Mouse (Mus musculus): ENCODE measurements around the gene Ctnna3. TPM values are rescaled to one million over a fixed set of nuclear protein-coding genes. Genes with fewer than 3 reads are reported as not detected.

The Ctnna3 gene
- total RNA-seq, 2 experiments from 2014 or later, result 1.8 to 2.0 TPM

GRCm38 (mm10) chr10:63880462-63880903 is 450.6 kb downstream of the Ctnna3 start:
- no peak for TF ChIP-seq CTCF (conservative IDR thresholded peaks at IDR 0.05)
- Histone ChIP-seq H3K27ac (0 out of 2 replicates have a peak overlapping the region, but pooled peaks have one; percentile 7), H3K4me3 (no peak overlapping the region; the same call in 1 of the 2 replicates)
- DNase-seq (ENCODE audit: low spot score in 2 of 2), result peak; percentile 23 to 32

- TF ChIP-seq CTCF (conservative IDR thresholded peaks at IDR 0.05), result no peak
- no peak for DNase-seq (ENCODE audit: low spot score in 2 of 2)
- Histone ChIP-seq H3K4me3 (peak overlapping the region; percentile 48), H3K27ac (no peak overlapping the region)
Measured at GRCm38 (mm10) chr10:63886449-63887088, 456.7 kb downstream of the Ctnna3 start.

- TF ChIP-seq CTCF (conservative IDR thresholded peaks at IDR 0.05), result no peak
- Histone ChIP-seq H3K4me3 (no peak overlapping the region), H3K27ac (no peak overlapping the region)
- no peak for DNase-seq (ENCODE audit: low spot score in 2 of 2)
Measured at GRCm38 (mm10) chr10:63894612-63895011, 464.7 kb downstream of the Ctnna3 start.

- H3K4me3 ChIP-seq, result no peak overlapping the region
- no peak for DNase-seq (ENCODE audit: low spot score in 2 of 2)
- H3K27ac ChIP-seq, result no peak overlapping the region
- TF ChIP-seq CTCF (conservative IDR thresholded peaks at IDR 0.05), result no peak
Measured at GRCm38 (mm10) chr10:63899891-63900290, 470.0 kb downstream of the Ctnna3 start.

GRCm38 (mm10) chr10:63908878-63909277 is 479.0 kb downstream of the Ctnna3 start:
- H3K4me3 ChIP-seq, result no peak overlapping the region
- DNase-seq (ENCODE audit: low spot score in 2 of 2), result no peak
- H3K27ac ChIP-seq, result no peak overlapping the region
- no peak for TF ChIP-seq CTCF (conservative IDR thresholded peaks at IDR 0.05)

GRCm38 (mm10) chr10:63927334-63927733 is 497.4 kb downstream of the Ctnna3 start, which contains the start of gene Gm10118:
Gm10118 (minus strand) TSS chr10:63927434.
- Histone ChIP-seq H3K4me3 (no peak within 1 kb of the TSS), H3K27ac (no peak within 1 kb of the TSS)
- DNase-seq (ENCODE audit: low spot score in 2 of 2), result no peak
- no peak for TF ChIP-seq CTCF (conservative IDR thresholded peaks at IDR 0.05)

GRCm38 (mm10) chr10:63933946-63934345 is 504.0 kb downstream of the Ctnna3 start:
- Histone ChIP-seq H3K27ac (no peak overlapping the region), H3K4me3 (no peak overlapping the region)
- DNase-seq (ENCODE audit: low spot score in 2 of 2), result no peak
- no peak for TF ChIP-seq CTCF (conservative IDR thresholded peaks at IDR 0.05)

- H3K27ac ChIP-seq, result no peak overlapping the region
- DNase-seq (ENCODE audit: low spot score in 2 of 2), result no peak
- no peak for TF ChIP-seq CTCF (conservative IDR thresholded peaks at IDR 0.05)
Measured at GRCm38 (mm10) chr10:63945534-63945933, 515.6 kb downstream of the Ctnna3 start.

GRCm38 (mm10) chr10:63947266-63947665 is 517.4 kb downstream of the Ctnna3 start:
- Histone ChIP-seq H3K27ac (no peak overlapping the region), H3K4me3 (no peak overlapping the region)
- TF ChIP-seq CTCF (conservative IDR thresholded peaks at IDR 0.05), result no peak
- DNase-seq (ENCODE audit: low spot score in 2 of 2), result peak in 1 of 2 experiments; percentile 16

More at GRCm38 (mm10) chr10:63945534-63945933, 515.6 kb downstream of the Ctnna3 start:
- no peak overlapping the region for H3K4me3 ChIP-seq

GRCm38 (mm10) chr10:63950867-63951266 is 521.0 kb downstream of the Ctnna3 start:
- Histone ChIP-seq H3K27ac (no peak overlapping the region), H3K4me3 (no peak overlapping the region)
- TF ChIP-seq CTCF (conservative IDR thresholded peaks at IDR 0.05), result no peak
- DNase-seq (ENCODE audit: low spot score in 2 of 2), result no peak

GRCm38 (mm10) chr10:63951481-63951880 is 521.6 kb downstream of the Ctnna3 start:
- no peak for TF ChIP-seq CTCF (conservative IDR thresholded peaks at IDR 0.05)
- DNase-seq (ENCODE audit: low spot score in 2 of 2), result no peak
- Histone ChIP-seq H3K27ac (no peak overlapping the region), H3K4me3 (no peak overlapping the region)

GRCm38 (mm10) chr10:63954308-63954930 is 524.5 kb downstream of the Ctnna3 start:
- no peak for TF ChIP-seq CTCF (conservative IDR thresholded peaks at IDR 0.05)
- no peak overlapping the region for H3K27ac ChIP-seq
- no peak for DNase-seq (ENCODE audit: low spot score in 2 of 2)
- no peak overlapping the region for H3K4me3 ChIP-seq

GRCm38 (mm10) chr10:63972300-63972699 is 542.4 kb downstream of the Ctnna3 start:
- no peak for DNase-seq (ENCODE audit: low spot score in 2 of 2)
- TF ChIP-seq CTCF (conservative IDR thresholded peaks at IDR 0.05), result no peak
- Histone ChIP-seq H3K4me3 (no peak overlapping the region), H3K27ac (no peak overlapping the region)

- H3K4me3 ChIP-seq, result peak overlapping the region; percentile 39
Measured at GRCm38 (mm10) chr10:63978101-63978500, 548.2 kb downstream of the Ctnna3 start.

More at GRCm38 (mm10) chr10:63978101-63978500, 548.2 kb downstream of the Ctnna3 start:
- H3K27ac ChIP-seq, result peak overlapping the region; percentile 18; the same call in 1 of the 2 replicates
- TF ChIP-seq CTCF (conservative IDR thresholded peaks at IDR 0.05), result no peak
- DNase-seq (ENCODE audit: low spot score in 2 of 2), result no peak
